Mouse (Mus musculus) bone marrow macrophage, adult 2 months (primary cell): ENCODE measurements around the gene Fignl2. TPM values are rescaled to one million over a fixed set of nuclear protein-coding genes. Genes with fewer than 3 reads are reported as not detected.

ENCODE experiments used
- H3K27ac ChIP-seq: 2 replicates; pipeline ENCODE4 v1.5.1; 2012; ENCODE audit warnings: low read depth, low read length; ENCODE audit not compliant: insufficient read depth
- H3K4me1 ChIP-seq: 2 replicates; pipeline ENCODE4 v1.6.1; 2012; ENCODE audit warnings: low read length; ENCODE audit not compliant: control insufficient read depth, insufficient read depth
- H3K4me3 ChIP-seq: 2 replicates; pipeline ENCODE4 v1.5.1; 2012; ENCODE audit warnings: mild to moderate bottlenecking, low read length, moderate library complexity; ENCODE audit not compliant: insufficient read depth
- CTCF ChIP-seq: IDR thresholded peaks from 2 replicates; pipeline ENCODE4 v1.5.1; 2012; ENCODE audit warnings: low read depth, mild to moderate bottlenecking, low read length, moderate library complexity
- POLR2A ChIP-seq: IDR thresholded peaks from 2 replicates; pipeline ENCODE4 v1.6.1; 2012; ENCODE audit warnings: mild to moderate bottlenecking, low read depth, low read length, borderline replicate concordance
- polyA plus RNA-seq: library from polyadenylated mRNA; stranded (reverse); fragments of >200 nt; gene quantifications from 2 replicates; pipeline ENCODE4 v1.2.4, GENCODE M21; 2012; ENCODE audit not compliant: missing spikeins, insufficient read depth, insufficient read length

Gene Fignl2
- 2.8 and 2.9 TPM in 2 replicates for polyA plus RNA-seq

- H3K27ac ChIP-seq: peak within 1 kb of the TSS; percentile 88
- peak within 1 kb of the TSS; percentile 69 for H3K4me3 ChIP-seq
- TF ChIP-seq POLR2A (no peak), CTCF (no peak)
- H3K4me1 ChIP-seq: peaks cover 24% of the 10 kb centered on the region
These were observed at the start of gene Fignl2 for GRCm38 (mm10) chr15:101077813-101078730. Fignl2 (minus strand) TSS chr15:101078567.

GRCm38 (mm10) chr15:101126876-101127544, 48.6 kb upstream of the Fignl2 start:
- TF ChIP-seq POLR2A (no peak), CTCF (no peak)
- H3K4me3 ChIP-seq: no peak overlapping the region
- H3K27ac ChIP-seq: no peak overlapping the region
- peaks cover 6% of the 10 kb centered on the region for H3K4me1 ChIP-seq

DNA sequence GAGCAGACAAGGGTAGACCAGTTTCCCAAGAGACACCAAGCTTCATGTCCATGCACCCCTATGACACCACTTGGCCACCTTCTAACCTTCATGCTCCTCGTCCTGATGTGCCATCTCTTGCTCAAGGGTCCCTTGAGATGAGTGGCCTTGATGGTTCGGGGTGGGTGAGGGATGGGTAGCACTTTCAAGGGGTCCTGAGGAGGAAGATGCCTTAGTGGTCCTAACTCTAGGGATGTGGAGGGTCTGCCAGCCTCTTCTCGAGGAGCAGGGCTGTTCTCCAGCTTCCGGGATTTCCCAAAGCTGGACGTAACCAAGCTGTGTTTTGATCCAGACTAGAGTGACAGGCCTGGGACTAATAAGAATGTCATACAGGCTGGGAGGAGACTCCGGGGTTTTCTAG, 47.2 kb upstream of the Fignl2 start:
- TF ChIP-seq POLR2A (no peak), CTCF (no peak)
- no peaks in the 10 kb centered on the region for H3K4me1 ChIP-seq
- H3K4me3 ChIP-seq: no peak overlapping the region
- no peak overlapping the region for H3K27ac ChIP-seq

GRCm38 (mm10) chr15:101123202-101123601, 44.8 kb upstream of the Fignl2 start:
- peaks cover 14% of the 10 kb centered on the region for H3K4me1 ChIP-seq
- H3K27ac ChIP-seq: no peak overlapping the region
- H3K4me3 ChIP-seq: no peak overlapping the region
- TF ChIP-seq CTCF: no peak
- no peak for TF ChIP-seq POLR2A

DNA sequence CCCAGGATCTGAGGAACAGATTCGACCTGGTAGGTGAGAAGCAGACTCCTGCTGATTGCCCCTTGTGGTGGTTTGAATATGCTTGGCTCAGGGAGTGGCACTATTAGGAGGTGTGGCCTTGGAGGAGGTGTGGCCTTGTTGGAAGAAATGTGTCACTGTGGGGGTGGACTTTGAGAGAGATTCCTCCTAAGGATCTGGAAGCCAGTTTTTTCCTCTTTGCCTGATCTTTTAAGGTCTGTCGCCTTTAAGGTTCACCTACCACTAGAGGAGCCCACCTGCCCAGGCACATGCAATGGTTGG, 43.9 kb upstream of the Fignl2 start:
- H3K4me1 ChIP-seq: peaks cover 14% of the 10 kb centered on the region
- H3K4me3 ChIP-seq: no peak overlapping the region
- no peak overlapping the region for H3K27ac ChIP-seq
- TF ChIP-seq POLR2A (no peak), CTCF (no peak)

- TF ChIP-seq CTCF (no peak), POLR2A (no peak)
- H3K4me1 ChIP-seq: peaks cover 14% of the 10 kb centered on the region
- H3K27ac ChIP-seq: no peak overlapping the region
- H3K4me3 ChIP-seq: no peak overlapping the region
These were observed 43.3 kb upstream of the Fignl2 start for GRCm38 (mm10) chr15:101121411-101122289.

GRCm38 (mm10) chr15:101118399-101119125, 40.2 kb upstream of the Fignl2 start:
- Histone ChIP-seq H3K27ac (no peak overlapping the region), H3K4me1 (peaks cover 17% of the 10 kb centered on the region), H3K4me3 (no peak overlapping the region)
- TF ChIP-seq POLR2A (no peak), CTCF (peak; percentile 39)

GRCm38 (mm10) chr15:101115511-101116110, 37.2 kb upstream of the Fignl2 start, which contains the start of gene Ankrd33:
Ankrd33 (plus strand) TSS chr15:101115755.
- peaks cover 25% of the 10 kb centered on the region for H3K4me1 ChIP-seq
- no peak within 1 kb of the TSS for H3K4me3 ChIP-seq
- H3K27ac ChIP-seq: no peak within 1 kb of the TSS
- TF ChIP-seq CTCF (no peak), POLR2A (no peak)

- Histone ChIP-seq H3K4me1 (peaks cover 14% of the 10 kb centered on the region), H3K27ac (peak overlapping the region; percentile 96), H3K4me3 (peak overlapping the region; percentile 50)
These were observed 35.4 kb upstream of the Fignl2 start for GRCm38 (mm10) chr15:101113778-101114177.
